Comparison of ENCODE assay signal across 21 mouse cellular contexts in genomic region chr13:8352341-8352740, GRCm38 (mm10).
A peak's percentile ranks its signal among the peaks of the same experiment; 100 is the strongest.
DNase-seq lines count a peak whose midpoint lies in the region; ATAC-seq and TF ChIP-seq lines count a peak whose summit lies in the region.
"Had no signal": no experiment of that assay in that cellular context is flagged by ENCODE, and none has a peak within 500 bp of the region (broad histone marks: within the 10 kb centered on the region; RNA-seq: fewer than 3 reads in every experiment).

No protein-coding gene starts in this region.

- TF ChIP-seq EP300 in lung, postnatal 0 days (IDR thresholded peaks at IDR 0.05): no peak

- no peak overlapping the region for H3K4me3 ChIP-seq in lung, postnatal 0 days (ENCODE audit: low read depth, low read length)
- H3K4me3 ChIP-seq: embryonic facial prominence, embryonic 15.5 days; erythroblast, embryonic 14.5 days; forebrain, embryonic 10.5 days; gastrocnemius, adult 2 months; heart, embryonic 12.5 days; hindbrain, embryonic 10.5 days; hindbrain, embryonic 15.5 days had no signal

- no peak for ATAC-seq in lung, postnatal 0 days
- ATAC-seq: activated CD4-positive, CD25-positive, alpha-beta regulatory T cell, adult 4 months; forebrain, embryonic 14.5 days; intestine, embryonic 16.5 days; Patski had no signal

- H3K27me3 ChIP-seq in lung, postnatal 0 days (replicated peaks; ENCODE audit: insufficient read depth, low read length): no peaks in the 10 kb centered on the region
- H3K27me3 ChIP-seq: CH12.LX; embryonic facial prominence, embryonic 15.5 days; heart, embryonic 12.5 days; hindbrain, embryonic 15.5 days had no signal

- H3K27ac ChIP-seq in lung, postnatal 0 days (ENCODE audit: low read length): no peak overlapping the region
- H3K27ac ChIP-seq: embryonic facial prominence, embryonic 15.5 days; forebrain, embryonic 10.5 days; gastrocnemius, adult 2 months; hindbrain, embryonic 10.5 days; hindbrain, embryonic 15.5 days had no signal

- no peak overlapping the region for H3K9ac ChIP-seq in lung, postnatal 0 days (replicated peaks; ENCODE audit: low read depth)
- H3K9ac ChIP-seq: embryonic facial prominence, embryonic 15.5 days; heart, embryonic 12.5 days; hindbrain, embryonic 15.5 days had no signal

- no peaks in the 10 kb centered on the region for H3K4me1 ChIP-seq in lung, postnatal 0 days (ENCODE audit: insufficient read depth, low read depth, low read length)
- H3K4me1 ChIP-seq: embryonic facial prominence, embryonic 15.5 days; forebrain, embryonic 10.5 days; heart, embryonic 12.5 days; hindbrain, embryonic 10.5 days; hindbrain, embryonic 15.5 days had no signal

- TF ChIP-seq CTCF in lung, postnatal 0 days (IDR thresholded peaks at IDR 0.05): no peak

- H3K4me2 ChIP-seq in lung, postnatal 0 days (replicated peaks; ENCODE audit: low read depth, low read length): no peak overlapping the region
- H3K4me2 ChIP-seq: embryonic facial prominence, embryonic 15.5 days; heart, embryonic 12.5 days; hindbrain, embryonic 15.5 days had no signal

- no peaks in the 10 kb centered on the region for H3K9me3 ChIP-seq in lung, postnatal 0 days (ENCODE audit: low read length)
- H3K9me3 ChIP-seq: embryonic facial prominence, embryonic 15.5 days; forebrain, embryonic 10.5 days; hindbrain, embryonic 10.5 days; hindbrain, embryonic 15.5 days had no signal

- DNase-seq in brain, adult 2 months (ENCODE audit: low read depth, low spot score): peak; percentile 38
- DNase-seq in cerebellum, adult 11-12 months: peak; percentile 55
- DNase-seq in cerebellum, adult 9-10 months: peak; percentile 50
- DNase-seq in cerebellum, postnatal 25 days: peak; percentile 62 to 74
- DNase-seq in urinary bladder, postnatal 36 days (ENCODE audit: low spot score in 2 of 2): no peak
- no peak for DNase-seq in lung, postnatal 0 days (ENCODE audit: low spot score)
- no peak for DNase-seq in right cerebral cortex, adult 2 months (ENCODE audit: low spot score in 2 of 2)
- DNase-seq: adrenal gland, postnatal 14 days; gastrocnemius, adult 2 months; gastrocnemius, postnatal 25 days had no signal

- no peaks in the 10 kb centered on the region for H3K36me3 ChIP-seq in lung, postnatal 0 days (ENCODE audit: insufficient read depth, low read length)
- H3K36me3 ChIP-seq: embryonic facial prominence, embryonic 15.5 days; forebrain, embryonic 10.5 days; heart, embryonic 12.5 days; hindbrain, embryonic 10.5 days; hindbrain, embryonic 15.5 days had no signal

Comparison
In these comparisons a context has a peak if more than half of its experiments do, and no peak if none do; other contexts are left out.
1. DNase-seq: peak in brain, adult 2 months (single experiment), cerebellum, adult 11-12 months (single experiment), cerebellum, adult 9-10 months (single experiment) and cerebellum, postnatal 25 days (2 of 2); none in urinary bladder, postnatal 36 days (0 of 2), lung, postnatal 0 days (single experiment) and right cerebral cortex, adult 2 months (0 of 2).